Mouse (Mus musculus) kidney, embryonic 16.5 days (tissue): ENCODE measurements around the gene Cd63. TPM values are rescaled to one million over a fixed set of nuclear protein-coding genes. Genes with fewer than 3 reads are reported as not detected.
A peak's percentile ranks its signal among the peaks of the same experiment; 100 is the strongest.

Source experiments
- ATAC-seq: fragments of 200-750 bp; cut with Nextera tagmentation; 2 replicates; pipeline ENCODE4 v1.8.0; 2017; ENCODE audit warnings: moderate TSS enrichment; ENCODE audit not compliant: low FRiP score, low TSS enrichment
- H3K27ac ChIP-seq: fragments of 300-500 bp; sonication (generic); 2 replicates; pipeline ENCODE4 v1.5.1; 2014; ENCODE audit warnings: low read length
- H3K27me3 ChIP-seq: fragments of 300-500 bp; sonication (generic); 2 replicates; pipeline ENCODE4 v1.6.1; 2014; ENCODE audit warnings: low read length, control low read depth, mixed read lengths; ENCODE audit not compliant: insufficient read depth
- H3K36me3 ChIP-seq: fragments of 300-500 bp; sonication (generic); 2 replicates; pipeline ENCODE4 v1.6.1; 2014; ENCODE audit warnings: low read length, control low read depth, mixed read lengths; ENCODE audit not compliant: insufficient read depth
- H3K4me1 ChIP-seq: fragments of 300-500 bp; sonication (generic); 2 replicates; pipeline ENCODE4 v1.6.1; 2014; ENCODE audit warnings: low read length, control low read depth, mixed read lengths; ENCODE audit not compliant: insufficient read depth
- H3K4me2 ChIP-seq: fragments of 300-500 bp; sonication (generic); replicated peaks from 2 replicates; pipeline ENCODE4 v1.6.1; 2014; ENCODE audit warnings: low read depth, low read length
- H3K4me3 ChIP-seq: fragments of 300-500 bp; sonication (generic); 2 replicates; pipeline ENCODE4 v1.5.1; 2014; ENCODE audit warnings: mild to moderate bottlenecking, low read length
- H3K9ac ChIP-seq: fragments of 300-500 bp; sonication (generic); replicated peaks from 2 replicates; pipeline ENCODE4 v1.6.1; 2014; ENCODE audit warnings: low read length
- H3K9me3 ChIP-seq: fragments of 300-500 bp; sonication (generic); 2 replicates; pipeline ENCODE4 v1.6.1; 2016; ENCODE audit warnings: low read length, control low read depth
- WGBS: fragments of 180-500 bp; shearing (Covaris S2); extraction: QIAGEN DNeasy Blood & Tissue Kit; methylation state at CpG from one replicate; pipeline ENCODE4 v1.1.7; 2014; 5-methylcytosine and 5-hydroxymethylcytosine counted together
- polyA plus RNA-seq: library from polyadenylated mRNA; unstranded; fragments of >200 nt; fragmentation: Nextera tagmentation; extraction: Ambion mirVana; gene quantifications from 2 replicates; pipeline ENCODE4 v1.2.1, GENCODE M21; 2015

The Cd63 gene
- polyA plus RNA-seq, 1 experiment from 2014 or later: 850 TPM

DNA sequence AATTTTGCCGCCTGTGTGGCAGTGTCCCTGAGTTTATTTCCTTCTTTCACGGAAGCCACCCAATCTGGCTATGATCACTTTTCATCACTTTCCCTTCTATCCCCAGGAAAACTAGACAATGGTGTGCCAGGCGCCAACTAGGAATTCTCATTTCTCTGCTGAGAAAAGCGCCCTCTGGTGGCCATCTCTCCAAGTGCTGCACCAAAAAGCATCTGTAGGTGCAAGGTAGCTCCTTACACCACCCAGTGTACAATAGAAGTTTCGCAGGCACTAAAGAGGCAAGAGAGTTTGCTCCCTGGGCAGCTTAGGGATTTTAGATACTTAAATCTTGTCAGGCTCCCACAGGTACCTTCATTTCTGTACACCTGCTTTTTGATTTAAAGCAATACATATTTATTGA lies 12.4 kb downstream of the Cd63 start:
- H3K27ac ChIP-seq: 0 out of 2 replicates have a peak overlapping the region, but pooled peaks have one; percentile 13
- 8% methylated on average over 5 of the region's 5 CpGs for WGBS
- H3K9me3 ChIP-seq: no peaks in the 10 kb centered on the region
- peaks cover 43% of the 10 kb centered on the region for H3K36me3 ChIP-seq
- peak overlapping the region; percentile 43; the same call in 1 of the 2 replicates for H3K9ac ChIP-seq
- no peaks in the 10 kb centered on the region for H3K27me3 ChIP-seq
- no peak overlapping the region for H3K4me2 ChIP-seq
- no peak overlapping the region for H3K4me3 ChIP-seq
- peaks cover 24% of the 10 kb centered on the region for H3K4me1 ChIP-seq
- ATAC-seq: no peak

DNA sequence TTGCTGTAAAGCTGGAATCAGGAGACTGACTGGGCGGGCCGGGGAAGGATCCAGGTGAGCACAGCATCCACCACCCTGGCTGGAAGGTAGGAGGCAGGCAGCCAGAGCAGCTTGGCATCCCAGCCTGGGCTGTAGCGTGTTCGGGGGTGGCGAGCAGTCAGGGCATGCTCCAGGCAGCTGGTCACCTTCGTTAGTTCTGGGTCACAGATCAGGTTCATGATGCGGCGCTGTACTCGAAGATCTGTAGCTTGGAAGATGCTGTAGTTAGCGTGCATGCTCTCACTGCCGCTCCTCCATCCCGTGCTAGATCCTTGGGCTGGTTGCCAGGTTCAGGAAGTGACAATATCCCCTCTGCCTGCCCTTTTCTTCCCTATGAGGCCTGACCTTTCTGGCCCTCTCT lies 12.9 kb downstream of the Cd63 start:
- Histone ChIP-seq H3K4me2 (no peak overlapping the region), H3K9ac (no peak overlapping the region), H3K4me1 (peaks cover 25% of the 10 kb centered on the region), H3K27me3 (no peaks in the 10 kb centered on the region), H3K9me3 (no peaks in the 10 kb centered on the region), H3K4me3 (no peak overlapping the region), H3K27ac (no peak overlapping the region), H3K36me3 (peaks cover 46% of the 10 kb centered on the region)
- 63% methylated on average over 12 of the region's 12 CpGs for WGBS
- no peak for ATAC-seq

DNA sequence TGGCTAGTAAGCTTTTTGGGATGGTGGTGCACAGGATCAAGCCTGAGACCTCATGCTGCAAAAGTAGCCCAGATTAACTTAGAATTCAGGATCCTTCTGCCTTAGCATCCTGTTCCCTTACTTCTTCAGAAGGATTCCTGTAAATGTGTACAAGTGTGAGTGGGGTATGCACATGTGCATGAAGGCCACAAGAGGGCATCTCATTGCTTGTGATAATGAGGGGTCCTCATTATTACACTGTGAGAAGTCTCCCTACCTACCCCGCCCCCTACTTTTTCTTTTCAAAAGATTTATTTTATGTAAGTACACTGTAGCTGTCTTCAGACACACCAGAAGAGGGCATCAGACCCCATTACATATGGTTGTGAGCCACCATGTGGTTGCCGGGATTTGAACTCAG lies 14.8 kb downstream of the Cd63 start:
- Histone ChIP-seq H3K27ac (no peak overlapping the region), H3K4me3 (no peak overlapping the region), H3K9me3 (no peaks in the 10 kb centered on the region), H3K4me1 (peaks cover 35% of the 10 kb centered on the region), H3K27me3 (no peaks in the 10 kb centered on the region), H3K4me2 (no peak overlapping the region), H3K36me3 (peaks cover 46% of the 10 kb centered on the region), H3K9ac (no peak overlapping the region)
- ATAC-seq: no peak
- 96% methylated on average over 2 of the region's 2 CpGs for WGBS

DNA sequence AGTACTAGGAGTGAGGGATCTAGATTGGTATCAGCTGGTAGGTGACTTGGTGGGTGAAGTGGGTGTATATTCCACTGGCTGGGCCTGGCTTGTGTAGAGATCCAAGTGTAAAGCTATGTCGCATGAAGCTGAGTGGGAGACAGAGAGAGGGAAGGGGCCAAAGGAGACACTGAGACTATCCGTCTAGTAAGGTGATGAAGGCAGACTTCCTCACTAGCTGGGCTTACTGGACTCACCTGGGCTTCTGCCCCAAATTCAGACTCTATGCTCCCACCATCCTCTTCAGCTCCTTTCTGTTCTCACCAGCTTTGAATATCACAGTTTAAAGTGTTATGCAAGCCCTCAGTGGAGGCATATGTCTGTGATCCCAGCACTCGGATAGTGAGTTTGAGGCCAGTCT lies 15.9 kb downstream of the Cd63 start:
- H3K27me3 ChIP-seq: no peaks in the 10 kb centered on the region
- H3K9ac ChIP-seq: no peak overlapping the region
- H3K4me1 ChIP-seq: peaks cover 39% of the 10 kb centered on the region
- peaks cover 46% of the 10 kb centered on the region for H3K36me3 ChIP-seq
- no peak overlapping the region for H3K4me3 ChIP-seq
- H3K9me3 ChIP-seq: no peaks in the 10 kb centered on the region
- no peak overlapping the region for H3K4me2 ChIP-seq
- H3K27ac ChIP-seq: no peak overlapping the region
- ATAC-seq: no peak
- WGBS: 89% methylated on average over 3 of the region's 3 CpGs

DNA sequence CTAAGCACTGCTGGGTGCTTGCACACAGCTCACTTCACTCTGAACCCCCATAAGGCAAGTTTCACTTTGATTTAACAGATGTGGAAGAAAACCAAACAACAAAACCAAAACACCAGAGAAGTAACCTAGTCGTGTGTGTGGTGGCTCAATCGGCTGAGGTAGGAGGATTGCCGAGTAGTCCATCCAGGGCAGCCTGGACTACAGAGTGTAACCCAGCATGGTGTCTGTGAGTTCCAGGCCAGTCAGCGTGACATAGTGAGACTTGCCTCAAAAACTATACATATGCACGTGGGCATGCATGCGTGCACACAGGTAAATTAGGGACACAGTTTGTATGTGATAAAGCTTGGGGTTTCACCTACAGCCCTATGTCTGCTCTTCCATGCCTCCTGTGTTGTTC lies 16.6 kb downstream of the Cd63 start:
- Histone ChIP-seq H3K27me3 (no peaks in the 10 kb centered on the region), H3K4me1 (peaks cover 46% of the 10 kb centered on the region), H3K9ac (no peak overlapping the region), H3K9me3 (no peaks in the 10 kb centered on the region), H3K27ac (no peak overlapping the region), H3K4me2 (no peak overlapping the region), H3K36me3 (peaks cover 46% of the 10 kb centered on the region), H3K4me3 (no peak overlapping the region)
- 90% methylated on average over 6 of the region's 6 CpGs for WGBS
- no peak for ATAC-seq

DNA sequence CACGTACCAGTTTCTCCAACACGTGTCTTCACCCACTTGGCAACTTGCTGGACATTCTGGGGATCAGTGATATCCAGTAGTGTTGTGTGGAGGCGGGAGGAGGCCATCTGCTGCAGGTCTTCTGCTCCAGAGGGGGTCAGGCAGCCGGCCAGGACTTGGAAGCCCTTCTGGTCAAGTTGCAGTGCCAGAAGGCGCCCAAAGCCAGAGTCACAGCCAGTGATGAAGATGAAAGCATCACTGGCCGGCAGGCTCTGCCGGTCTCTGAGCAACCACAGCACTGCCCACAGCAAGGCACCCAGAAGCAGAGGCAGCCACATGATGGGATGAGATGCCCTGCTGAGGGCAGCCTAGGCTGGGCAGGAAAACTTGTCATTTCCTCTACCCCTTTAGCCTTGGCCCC lies 17.5 kb downstream of the Cd63 start:
- Histone ChIP-seq H3K27me3 (no peaks in the 10 kb centered on the region), H3K9ac (no peak overlapping the region), H3K9me3 (no peaks in the 10 kb centered on the region), H3K4me2 (no peak overlapping the region), H3K36me3 (peaks cover 46% of the 10 kb centered on the region), H3K4me1 (peaks cover 45% of the 10 kb centered on the region), H3K27ac (peak overlapping the region; percentile 59; the same call in 1 of the 2 replicates), H3K4me3 (no peak overlapping the region)
- WGBS: 76% methylated on average over 7 of the region's 7 CpGs
- ATAC-seq: no peak

DNA sequence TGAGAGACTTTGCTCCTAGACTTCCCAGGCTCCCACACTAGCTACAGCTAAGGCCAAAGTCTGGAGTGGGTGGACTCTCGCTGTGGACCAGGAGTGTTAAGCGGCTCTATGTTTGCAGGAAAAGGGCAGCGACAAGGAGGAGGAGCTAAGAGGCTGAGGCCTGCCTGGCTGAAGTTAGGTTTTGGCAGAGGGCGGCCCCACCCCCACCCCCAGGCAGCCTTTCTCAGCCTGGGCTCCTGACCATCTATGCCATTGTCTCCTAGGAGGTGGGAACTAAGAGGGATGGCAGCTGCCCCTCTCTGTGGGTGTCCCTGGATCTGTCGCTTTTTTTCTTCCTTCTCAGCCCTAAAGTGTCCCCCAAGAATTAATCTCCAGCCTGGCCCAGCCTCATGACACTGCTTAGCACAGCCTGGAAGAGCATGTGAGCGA lies 18.4 kb downstream of the Cd63 start:
- no peak overlapping the region for H3K9ac ChIP-seq
- peak; percentile 20 for ATAC-seq
- H3K4me2 ChIP-seq: no peak overlapping the region
- peaks cover 48% of the 10 kb centered on the region for H3K4me1 ChIP-seq
- H3K36me3 ChIP-seq: peaks cover 36% of the 10 kb centered on the region
- no peaks in the 10 kb centered on the region for H3K9me3 ChIP-seq
- H3K4me3 ChIP-seq: no peak overlapping the region
- peak overlapping the region; percentile 72 for H3K27ac ChIP-seq
- 26% methylated on average over 6 of the region's 6 CpGs for WGBS
- H3K27me3 ChIP-seq: no peaks in the 10 kb centered on the region

DNA sequence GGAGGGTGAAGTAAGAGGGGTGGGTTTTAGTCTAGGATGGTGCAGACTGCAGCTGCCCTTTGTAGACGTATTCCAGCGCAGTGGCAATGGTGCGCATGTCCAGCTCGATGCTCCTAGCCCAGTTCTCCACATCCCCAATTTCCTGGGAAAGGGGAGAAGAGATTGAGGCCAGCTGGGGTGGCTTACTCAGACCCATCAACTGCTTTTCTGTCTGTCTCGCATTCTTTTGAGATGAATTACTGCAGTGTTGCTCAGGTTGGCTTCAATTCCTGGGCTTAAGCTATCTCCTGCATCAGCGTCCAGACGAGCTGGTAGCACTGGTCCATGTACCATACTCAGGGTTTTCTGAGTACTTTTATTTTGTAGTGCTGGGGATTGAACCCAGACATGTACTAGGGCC lies 19.2 kb downstream of the Cd63 start:
- WGBS: 81% methylated on average over 7 of the region's 7 CpGs
- Histone ChIP-seq H3K27me3 (no peaks in the 10 kb centered on the region), H3K9me3 (no peaks in the 10 kb centered on the region), H3K4me1 (peaks cover 48% of the 10 kb centered on the region), H3K27ac (peak overlapping the region; percentile 76; the same call in 1 of the 2 replicates), H3K36me3 (peaks cover 30% of the 10 kb centered on the region), H3K9ac (no peak overlapping the region), H3K4me3 (no peak overlapping the region), H3K4me2 (no peak overlapping the region)
- no peak for ATAC-seq

DNA sequence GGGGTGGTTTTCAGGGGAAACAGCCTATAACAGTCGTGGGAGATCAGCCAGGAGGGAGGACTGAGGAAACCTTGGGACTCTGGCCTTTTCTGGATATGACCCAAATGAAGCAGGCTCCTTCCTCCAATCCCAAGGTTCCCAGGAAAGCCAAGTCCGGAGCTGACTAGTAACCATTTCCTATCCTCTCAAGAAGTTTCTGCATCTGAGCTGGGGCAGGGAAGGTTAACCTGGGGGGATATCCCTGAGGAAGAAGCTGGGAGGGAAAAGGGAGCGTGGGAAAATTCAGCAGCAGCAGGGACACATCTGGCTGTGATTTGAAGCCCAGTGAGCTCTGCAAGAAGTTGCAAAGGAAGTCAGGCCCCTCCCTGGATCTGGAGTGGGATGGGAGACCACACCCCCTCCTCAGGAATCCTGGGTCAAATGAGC lies 20.0 kb downstream of the Cd63 start:
- peaks cover 48% of the 10 kb centered on the region for H3K4me1 ChIP-seq

DNA sequence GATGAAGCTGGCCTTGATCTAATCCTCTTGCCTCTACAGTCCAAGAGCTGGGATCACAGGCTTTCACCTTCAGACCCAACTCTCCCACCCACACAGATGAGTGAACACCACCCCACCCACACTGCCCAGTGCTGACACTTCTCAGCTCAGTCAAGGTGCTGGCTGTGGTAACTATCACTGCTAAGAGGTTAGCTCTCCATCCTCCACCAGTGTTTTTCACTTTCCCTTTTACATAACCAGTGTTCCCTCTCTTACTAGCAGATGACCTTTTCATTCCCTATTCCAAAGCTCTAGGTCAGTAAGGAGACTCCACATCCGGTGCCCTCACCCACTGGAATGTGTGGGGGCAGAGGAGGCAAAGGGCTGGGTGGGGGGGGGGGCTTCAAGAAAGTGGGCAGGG lies 20.5 kb downstream of the Cd63 start:
- no peak overlapping the region for H3K4me3 ChIP-seq
- H3K36me3 ChIP-seq: peaks cover 21% of the 10 kb centered on the region
- WGBS: 43% methylated on average over 1 of the region's 1 CpGs
- H3K9me3 ChIP-seq: no peaks in the 10 kb centered on the region
- ATAC-seq: no peak
- H3K9ac ChIP-seq: peak overlapping the region; percentile 31; the same call in 1 of the 2 replicates
- H3K27me3 ChIP-seq: no peaks in the 10 kb centered on the region
- H3K27ac ChIP-seq: peak overlapping the region; percentile 76
- 0 out of 2 replicates have a peak overlapping the region, but pooled peaks have one; percentile 10 for H3K4me2 ChIP-seq
- H3K4me1 ChIP-seq: peaks cover 48% of the 10 kb centered on the region

More for the DNA sequence above, 20.0 kb downstream of the Cd63 start:
- H3K4me3 ChIP-seq: no peak overlapping the region
- no peaks in the 10 kb centered on the region for H3K27me3 ChIP-seq
- H3K4me2 ChIP-seq: 0 out of 2 replicates have a peak overlapping the region, but pooled peaks have one; percentile 10
- WGBS: 60% methylated on average over 3 of the region's 3 CpGs
- H3K27ac ChIP-seq: peak overlapping the region; percentile 76
- peaks cover 24% of the 10 kb centered on the region for H3K36me3 ChIP-seq
- H3K9me3 ChIP-seq: no peaks in the 10 kb centered on the region
- ATAC-seq: no peak
- H3K9ac ChIP-seq: no peak overlapping the region
